Comparison of ENCODE assay signal across 10 mouse cellular contexts in the genomic region with DNA sequence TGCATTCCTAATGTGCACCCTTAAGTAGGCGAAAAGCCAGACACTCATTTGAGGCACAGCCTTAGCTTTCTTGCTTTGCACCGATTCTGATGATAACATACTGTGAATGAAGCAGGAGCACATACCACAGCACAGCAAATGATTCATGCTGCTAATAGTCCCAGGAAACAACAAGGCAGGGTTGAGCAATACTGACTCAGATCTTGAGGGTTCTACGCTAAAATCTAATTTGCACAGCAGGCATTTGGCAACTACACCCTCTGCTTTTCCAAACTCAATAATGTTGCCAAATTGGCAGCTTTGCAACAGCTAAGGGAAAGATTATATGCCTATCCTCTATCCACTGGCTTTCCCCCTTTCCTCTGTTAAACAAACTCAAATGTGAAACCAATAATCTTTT.
DNase-seq lines count a peak whose midpoint lies in the region; ATAC-seq and TF ChIP-seq lines count a peak whose summit lies in the region.
"Had no signal": no experiment of that assay in that cellular context is flagged by ENCODE, and none has a peak within 500 bp of the region (broad histone marks: within the 10 kb centered on the region; RNA-seq: fewer than 3 reads in every experiment).

No protein-coding gene starts in this region.

- no peak overlapping the region for H3K27ac ChIP-seq in liver, adult 2 months (replicated peaks; ENCODE audit: insufficient read depth, low read depth, low read length)
- no peak overlapping the region for H3K27ac ChIP-seq in liver, postnatal 0 days (ENCODE audit: low read depth)
- H3K27ac ChIP-seq in embryonic facial prominence, embryonic 14.5 days (replicated peaks; ENCODE audit: low read depth, low read length): no peak overlapping the region
- H3K27ac ChIP-seq: lung, embryonic 15.5 days had no signal

- H3K9ac ChIP-seq in liver, adult 2 months (ENCODE audit: low read depth, low read length): no peak overlapping the region
- no peak overlapping the region for H3K9ac ChIP-seq in liver, postnatal 0 days (replicated peaks)
- no peak overlapping the region for H3K9ac ChIP-seq in embryonic facial prominence, embryonic 14.5 days (ENCODE audit: low read depth, low read length)
- H3K9ac ChIP-seq: lung, embryonic 15.5 days had no signal

- no peak for TF ChIP-seq EP300 in liver, postnatal 0 days (IDR thresholded peaks at IDR 0.05; ENCODE audit: low read depth)

- WGBS in liver, adult 2 months: 36% methylated on average over 3 of the region's 3 CpGs
- WGBS in liver, postnatal 0 days (ENCODE audit: insufficient replicate concordance): 60% methylated on average over 3 of the region's 3 CpGs
- 62% methylated on average over 3 of the region's 3 CpGs for WGBS in embryonic facial prominence, embryonic 14.5 days

- H3K4me3 ChIP-seq in liver, adult 2 months (ENCODE audit: insufficient read depth, low read depth, low read length): no peak overlapping the region
- no peak overlapping the region for H3K4me3 ChIP-seq in liver, postnatal 0 days (ENCODE audit: low read depth, low read length)
- no peak overlapping the region for H3K4me3 ChIP-seq in embryonic facial prominence, embryonic 14.5 days (ENCODE audit: low read depth, low read length)
- H3K4me3 ChIP-seq: lung, embryonic 15.5 days had no signal

- peaks cover 3% of the 10 kb centered on the region for H3K4me1 ChIP-seq in liver, adult 2 months (ENCODE audit: control insufficient read depth, insufficient read depth, low read length)
- H3K4me1 ChIP-seq in liver, postnatal 0 days (ENCODE audit: insufficient read depth): no peaks in the 10 kb centered on the region
- H3K4me1 ChIP-seq in embryonic facial prominence, embryonic 14.5 days (ENCODE audit: control insufficient read depth, insufficient read depth, low read length): no peaks in the 10 kb centered on the region
- H3K4me1 ChIP-seq: lung, embryonic 15.5 days had no signal

- no peak for TF ChIP-seq CTCF in liver, adult 2 months (IDR thresholded peaks at IDR 0.05; ENCODE audit: low read depth, low read length)
- no peak for TF ChIP-seq CTCF in liver, postnatal 0 days (IDR thresholded peaks at IDR 0.05; ENCODE audit: low read depth)

- H3K4me2 ChIP-seq in liver, postnatal 0 days (ENCODE audit: low read depth, low read length): no peak overlapping the region
- no peak overlapping the region for H3K4me2 ChIP-seq in embryonic facial prominence, embryonic 14.5 days (ENCODE audit: low read depth, low read length)
- H3K4me2 ChIP-seq: lung, embryonic 15.5 days had no signal

- peak; percentile 72 to 75 for DNase-seq in cerebellum, postnatal 10 days
- DNase-seq in cerebellum, adult 9-11 months: no peak
- peak; percentile 90 for DNase-seq in liver, adult 2 months (ENCODE audit: extremely low read depth, low read depth, low spot score)
- no peak for DNase-seq in liver, postnatal 0 days
- peak; percentile 83 for DNase-seq in embryonic facial prominence, embryonic 14.5 days (ENCODE audit: low spot score)
- DNase-seq in left cerebral cortex, postnatal 4 days: peak; percentile 30
- no peak for DNase-seq in kidney, adult 9 months
- no peak for DNase-seq in thymus, postnatal 25 days
- DNase-seq: kidney, adult 8-10 months had no signal

- no peaks in the 10 kb centered on the region for H3K36me3 ChIP-seq in liver, adult 2 months (ENCODE audit: control insufficient read depth, insufficient read depth, low read length)
- no peaks in the 10 kb centered on the region for H3K36me3 ChIP-seq in liver, postnatal 0 days (replicated peaks; ENCODE audit: insufficient read depth, low read length)
- no peaks in the 10 kb centered on the region for H3K36me3 ChIP-seq in embryonic facial prominence, embryonic 14.5 days (ENCODE audit: control insufficient read depth, insufficient read depth, low read length)
- H3K36me3 ChIP-seq: lung, embryonic 15.5 days had no signal

- H3K9me3 ChIP-seq in liver, postnatal 0 days (ENCODE audit: low read length): no peaks in the 10 kb centered on the region
- H3K9me3 ChIP-seq in embryonic facial prominence, embryonic 14.5 days (ENCODE audit: control insufficient read depth, low read length): no peaks in the 10 kb centered on the region
- H3K9me3 ChIP-seq: lung, embryonic 15.5 days had no signal

- H3K79me2 ChIP-seq in liver, adult 2 months (ENCODE audit: control insufficient read depth, insufficient read depth, low read length): no peaks in the 10 kb centered on the region

- TF ChIP-seq POLR2A in liver, adult 2 months (IDR thresholded peaks at IDR 0.05; ENCODE audit: extremely low read depth, insufficient read depth, low read length): no peak

- intact Hi-C loops in left cerebral cortex, postnatal 4 days (cut with DNase I): no loop called here

- H3K27me3 ChIP-seq in liver, adult 2 months (ENCODE audit: control insufficient read depth, insufficient read depth, low read length): no peaks in the 10 kb centered on the region
- no peaks in the 10 kb centered on the region for H3K27me3 ChIP-seq in liver, postnatal 0 days (ENCODE audit: insufficient read depth, low read length)
- H3K27me3 ChIP-seq in embryonic facial prominence, embryonic 14.5 days (replicated peaks; ENCODE audit: control insufficient read depth, insufficient read depth, low read length): no peaks in the 10 kb centered on the region
- H3K27me3 ChIP-seq: lung, embryonic 15.5 days had no signal

- ATAC-seq in liver, postnatal 0 days: no peak
- ATAC-seq in embryonic facial prominence, embryonic 14.5 days (ENCODE audit: low read depth): peak; percentile 72; the same call in 1 of the 2 replicates

Comparison
In these comparisons a context has a peak if more than half of its experiments do, and no peak if none do; other contexts are left out.
1. DNase-seq: peak in cerebellum, postnatal 10 days (2 of 2), liver, adult 2 months (single experiment), embryonic facial prominence, embryonic 14.5 days (single experiment) and left cerebral cortex, postnatal 4 days (single experiment); none in cerebellum, adult 9-11 months (single experiment), liver, postnatal 0 days (single experiment), kidney, adult 9 months (single experiment) and thymus, postnatal 25 days (single experiment).